Mouse (Mus musculus): ENCODE measurements around the gene Intu.

Intu gene

GRCm38 (mm10) chr3:40531286-40532141, at the start of gene Intu:
Gene Intu, plus strand, starts transcription at chr3:40531286.
- peak in 1 of 2 experiments; percentile 30 for DNase-seq

DNA sequence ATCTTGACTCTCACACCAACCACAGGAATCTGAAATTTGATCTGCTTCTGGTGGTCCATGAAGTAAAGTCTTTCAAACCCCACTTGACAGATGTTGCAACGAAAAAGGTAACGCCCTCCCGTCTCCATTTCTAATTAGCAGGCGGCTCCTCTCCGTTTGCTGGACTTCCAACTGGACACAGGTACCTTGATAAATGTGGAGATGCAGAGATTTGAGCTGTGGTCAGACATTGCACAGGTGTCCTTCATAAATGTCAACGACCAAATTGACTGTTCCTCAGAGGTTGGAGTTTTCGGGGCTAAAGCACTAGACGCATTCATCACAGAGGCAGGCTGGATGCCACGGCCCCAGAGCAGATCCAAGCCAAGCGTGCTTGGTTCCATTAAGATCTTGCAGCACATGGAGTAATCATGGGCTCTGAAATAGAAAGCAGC, 47.8 kb upstream of the Intu start:
- no peak for DNase-seq

GRCm38 (mm10) chr3:40487381-40487780, 43.7 kb upstream of the Intu start:
- no peak for DNase-seq

DNA sequence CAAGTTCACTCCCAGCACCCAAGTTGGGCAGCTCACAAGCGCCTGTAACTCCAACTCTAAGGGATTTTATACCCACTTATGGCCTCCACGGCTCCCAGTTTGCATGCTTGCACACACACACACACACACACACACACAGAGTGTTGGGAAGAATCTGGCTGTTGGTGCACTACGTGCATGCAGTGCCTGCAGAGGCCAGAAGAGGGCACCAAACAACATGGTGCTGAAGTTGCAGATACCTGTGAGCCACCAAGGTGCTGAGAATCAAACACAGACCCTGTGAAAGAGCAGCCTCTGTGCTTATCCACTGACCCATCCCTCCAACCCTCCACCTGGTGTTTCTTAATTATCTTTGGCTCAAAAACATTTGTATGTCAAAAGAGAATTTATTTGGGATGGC, 39.3 kb upstream of the Intu start:
- DNase-seq: peak; percentile 2 to 3

GRCm38 (mm10) chr3:40498898-40499297, 32.2 kb upstream of the Intu start:
- DNase-seq: peak; percentile 1 to 3

DNA sequence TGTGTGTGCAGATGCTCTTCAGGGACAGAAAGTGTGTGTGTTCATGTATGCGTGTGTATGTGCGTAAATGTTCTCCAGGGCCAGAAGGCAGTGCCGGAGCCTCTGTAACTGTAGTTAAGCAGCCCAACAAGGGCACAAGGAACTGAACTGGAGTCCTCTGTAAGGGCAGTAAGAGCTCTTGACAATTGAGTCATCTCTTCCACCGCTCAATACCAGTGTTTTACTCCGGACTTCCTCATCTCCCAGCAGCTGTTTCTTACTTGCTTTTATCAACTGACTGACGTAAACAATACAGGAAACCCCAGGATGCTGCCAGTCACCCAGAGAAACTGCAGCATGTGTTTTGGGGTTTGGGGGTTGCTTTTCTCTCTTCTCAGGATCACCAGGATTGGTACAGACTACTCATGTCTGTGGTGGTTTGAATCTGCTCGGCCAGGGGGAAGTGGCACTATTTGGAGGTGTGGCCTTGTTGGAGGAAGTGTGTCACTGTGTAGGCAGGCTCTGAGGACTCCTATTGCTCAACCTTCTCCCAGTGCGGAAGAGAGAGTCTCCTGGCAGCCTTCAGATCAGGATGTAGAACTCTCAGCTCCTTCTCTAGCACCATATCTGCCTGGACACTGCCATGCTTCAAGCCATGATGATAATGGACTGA, 30.8 kb upstream of the Intu start:
- no peak for DNase-seq

GRCm38 (mm10) chr3:40504377-40504776, 26.7 kb upstream of the Intu start:
- DNase-seq: no peak

- DNase-seq: no peak
Measured at GRCm38 (mm10) chr3:40505451-40506014, 25.6 kb upstream of the Intu start.

- no peak for DNase-seq
Measured at GRCm38 (mm10) chr3:40508927-40509576, 22.0 kb upstream of the Intu start.

- DNase-seq: no peak
Measured at GRCm38 (mm10) chr3:40510567-40510966, 20.5 kb upstream of the Intu start.

DNA sequence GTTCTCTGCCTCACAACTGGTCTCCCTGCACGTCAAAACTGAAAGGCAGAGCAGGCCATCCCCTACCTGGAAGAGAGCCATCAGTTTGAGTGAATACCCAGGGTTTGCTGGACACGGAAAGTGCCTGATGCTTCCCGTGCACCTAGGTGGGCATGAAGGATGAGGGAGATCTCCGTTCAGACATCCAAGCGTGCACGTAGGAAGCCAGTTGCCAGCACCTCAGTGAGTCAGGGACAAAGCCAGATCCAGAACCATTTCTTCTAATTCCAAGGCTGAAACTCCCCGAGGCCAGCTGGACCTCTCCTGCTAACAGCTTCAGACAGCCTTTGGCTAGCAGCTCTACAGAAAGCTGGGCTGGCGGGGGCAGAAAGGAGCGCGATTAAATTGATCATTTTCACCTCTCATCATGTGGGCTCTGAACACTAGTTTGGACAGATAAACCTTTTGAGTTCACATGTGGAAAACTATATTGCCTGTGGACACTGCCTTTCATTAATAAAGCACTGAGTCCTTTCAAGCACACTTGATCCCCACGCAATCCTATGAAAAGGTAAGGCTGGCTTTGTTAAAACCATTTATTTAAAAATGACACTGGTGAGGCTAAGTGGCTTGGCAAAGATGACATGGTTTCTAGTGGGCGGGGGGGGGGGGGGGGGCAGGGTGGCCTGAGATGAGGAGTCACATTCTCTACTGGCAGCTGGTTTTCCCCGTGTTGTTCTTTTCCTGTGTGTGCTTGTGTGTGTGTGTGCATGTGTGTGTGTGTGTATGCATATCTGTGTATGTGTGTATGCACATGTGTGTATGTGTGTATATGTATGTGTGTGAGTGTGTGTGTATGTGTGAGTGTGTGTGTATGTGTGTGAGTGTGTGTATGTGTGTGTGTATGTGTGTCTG, 17.9 kb upstream of the Intu start:
- no peak for DNase-seq

DNA sequence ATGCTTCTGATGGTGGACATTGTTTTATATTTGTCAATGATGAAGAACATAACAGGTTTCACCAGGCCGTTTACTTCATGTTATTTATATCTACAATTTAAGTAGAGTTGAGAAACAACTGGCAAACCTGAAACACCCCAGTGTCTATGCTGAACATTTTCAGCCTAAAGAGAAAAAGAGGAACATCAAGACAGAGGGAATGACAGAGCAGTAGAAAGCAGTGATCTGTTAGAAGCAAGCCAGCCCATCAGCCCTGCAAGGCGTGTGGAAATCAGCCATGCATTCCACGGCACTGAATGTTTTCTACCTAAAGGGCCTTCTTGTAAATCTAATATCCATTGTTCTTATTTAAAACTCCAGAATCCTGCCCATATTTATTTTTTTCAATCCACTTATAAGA, 12.8 kb upstream of the Intu start:
- DNase-seq: no peak

- DNase-seq: no peak
Measured at GRCm38 (mm10) chr3:40519555-40519954, 11.5 kb upstream of the Intu start.

DNA sequence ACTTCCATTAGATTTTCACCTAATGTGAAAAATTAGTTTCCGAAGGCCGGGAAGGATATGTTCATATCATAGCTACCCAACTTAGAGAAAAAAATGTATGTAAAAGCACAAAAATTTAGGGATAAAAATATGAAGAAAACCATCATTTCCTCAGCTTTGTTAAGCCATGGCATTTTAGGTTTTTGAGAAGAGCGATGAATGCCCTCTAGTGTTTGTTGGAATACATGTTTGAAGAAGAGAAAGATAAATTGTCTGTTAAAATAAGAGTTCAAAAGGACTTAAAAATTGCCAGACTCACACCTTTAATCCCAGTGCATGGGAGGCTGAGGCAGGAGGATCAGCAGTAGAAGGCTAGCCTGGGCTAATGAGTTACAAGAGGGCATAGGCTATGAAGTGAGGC, 10.5 kb upstream of the Intu start:
- no peak for DNase-seq

DNA sequence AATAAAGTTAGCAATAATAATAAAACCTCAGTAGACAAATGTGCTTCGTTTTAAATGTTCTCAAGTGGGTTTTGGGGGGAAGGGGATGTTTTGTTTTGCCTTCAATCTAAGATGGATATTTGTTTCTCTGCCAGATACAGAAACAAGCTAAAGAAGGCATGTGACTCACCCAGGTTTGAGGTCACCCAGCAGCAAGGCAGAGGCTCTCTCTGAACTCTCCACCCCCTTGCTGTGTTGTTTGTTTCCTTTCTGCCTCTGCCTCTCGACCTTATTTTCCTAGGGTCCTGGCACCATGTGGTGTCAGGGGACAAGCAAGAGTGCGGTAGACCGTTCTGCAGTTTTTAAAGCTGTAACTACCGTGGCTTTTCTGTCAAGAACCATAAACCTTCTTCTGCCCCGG, 8.6 kb upstream of the Intu start:
- no peak for DNase-seq

DNA sequence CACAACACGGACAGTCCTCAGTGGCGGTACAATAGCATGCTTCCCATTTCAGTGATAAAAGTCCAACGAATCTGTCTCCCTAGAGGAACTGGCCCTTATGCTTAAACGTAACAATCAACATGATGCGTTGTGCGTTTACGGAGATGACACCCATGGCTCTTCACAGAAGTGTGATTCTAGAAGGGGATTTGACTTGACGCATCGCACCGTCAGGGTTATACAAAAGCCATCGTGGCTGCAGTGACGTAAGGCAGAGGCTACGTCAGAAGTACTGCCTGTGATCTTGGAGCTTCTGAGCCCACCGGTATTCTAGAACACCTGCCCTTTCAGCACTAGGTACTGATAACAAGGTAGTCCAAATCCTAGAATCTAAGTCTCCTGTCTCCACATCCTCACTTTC, 8.2 kb upstream of the Intu start:
- peak in 1 of 2 experiments; percentile 13 for DNase-seq

- peak in 1 of 2 experiments; percentile 7 for DNase-seq
Measured at GRCm38 (mm10) chr3:40523371-40523783, 7.7 kb upstream of the Intu start.

DNA sequence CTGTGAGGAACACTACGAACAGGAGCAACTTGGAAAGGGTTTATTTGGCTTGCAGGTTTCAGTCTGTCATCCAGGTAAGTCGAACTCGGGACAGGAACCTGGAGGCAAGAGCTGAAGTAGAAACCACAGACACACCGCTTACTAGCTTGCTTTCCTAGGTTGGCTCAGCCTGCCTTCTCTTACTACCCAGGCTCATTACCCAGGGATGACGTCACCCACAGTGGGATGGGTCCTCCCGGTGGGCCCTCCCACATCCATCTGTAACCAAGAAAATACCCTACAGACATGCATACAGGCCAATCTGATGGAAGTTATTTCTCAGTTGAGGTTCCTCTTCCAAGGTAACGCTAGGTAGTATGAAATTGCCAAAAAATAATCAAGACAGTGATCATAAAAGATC, 6.2 kb upstream of the Intu start:
- DNase-seq: no peak

DNA sequence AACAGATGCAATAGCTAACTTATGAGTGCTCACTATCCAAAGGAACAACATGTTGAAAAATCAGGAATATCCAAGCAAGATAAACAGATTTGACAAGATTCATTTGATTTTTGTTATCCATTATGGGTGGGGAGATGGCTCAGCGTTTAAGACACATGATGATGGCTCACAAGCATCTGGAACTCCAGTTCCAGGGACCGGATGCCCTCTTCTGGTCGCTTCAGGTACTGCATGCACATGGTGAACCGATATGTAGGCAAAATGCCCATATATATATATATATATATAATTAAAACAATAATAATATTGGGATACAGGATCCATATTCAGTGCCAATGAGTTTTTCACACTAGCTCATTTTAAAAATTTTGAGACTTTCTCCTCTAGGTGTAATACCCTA, 5.7 kb upstream of the Intu start:
- peak; percentile 81 to 83 for DNase-seq

DNA sequence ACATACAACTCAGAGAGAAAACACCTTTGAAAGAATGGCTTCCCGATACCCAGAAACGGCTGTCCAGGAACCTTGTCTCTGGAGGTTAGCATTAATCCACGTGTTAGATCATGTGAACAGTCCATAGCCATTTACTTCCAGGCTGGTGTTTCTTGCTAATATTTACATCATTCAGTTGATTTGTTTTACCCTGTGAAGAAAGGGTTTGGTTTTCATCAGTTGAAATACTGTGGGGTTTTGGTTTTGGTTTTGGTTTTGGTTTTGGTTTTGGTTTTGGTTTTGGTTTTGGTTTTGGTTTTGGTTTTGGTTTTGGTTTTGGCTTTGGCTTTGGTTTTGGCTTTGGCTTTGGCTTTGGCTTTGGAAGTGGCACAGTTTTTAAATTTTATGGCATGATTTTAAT, 5.0 kb upstream of the Intu start:
- DNase-seq: peak in 1 of 2 experiments; percentile 7

- no peak for DNase-seq
Measured at GRCm38 (mm10) chr3:40527218-40527617, 3.9 kb upstream of the Intu start.

Data from B cell, adult 2 months (primary cell).